Mouse (Mus musculus) embryonic facial prominence, embryonic 10.5 days (tissue): Measurements from ENCODE around the gene Adcy6. TPM values are rescaled to one million over a fixed set of nuclear protein-coding genes. Genes with fewer than 3 reads are reported as not detected.

Source experiments
- DNase-seq: peaks from one replicate; pipeline ENCODE4 v3.0.0-alpha.2; 2017; ENCODE audit warnings: low spot score
- H3K27ac ChIP-seq: fragments of 300-500 bp; sonication (generic); replicated peaks from 2 replicates; pipeline ENCODE4 v1.5.1; 2016; ENCODE audit warnings: mild to moderate bottlenecking
- H3K27me3 ChIP-seq: fragments of 300-500 bp; sonication (generic); replicated peaks from 2 replicates; pipeline ENCODE4 v1.6.1; 2016; ENCODE audit warnings: low read depth, mild to moderate bottlenecking; ENCODE audit not compliant: poor library complexity, severe bottlenecking
- H3K36me3 ChIP-seq: fragments of 300-500 bp; sonication (generic); replicated peaks from 2 replicates; pipeline ENCODE4 v1.6.1; 2016; ENCODE audit warnings: mild to moderate bottlenecking, moderate library complexity
- H3K4me1 ChIP-seq: fragments of 300-500 bp; sonication (generic); 2 replicates; pipeline ENCODE4 v1.6.1; 2016
- H3K4me3 ChIP-seq: fragments of 300-500 bp; sonication (generic); 2 replicates; pipeline ENCODE4 v1.5.1; 2016; ENCODE audit warnings: mild to moderate bottlenecking, moderate library complexity
- H3K9me3 ChIP-seq: fragments of 300-500 bp; sonication (generic); 2 replicates; pipeline ENCODE4 v1.6.1; 2016; ENCODE audit warnings: mild to moderate bottlenecking
- WGBS: fragments of 180-500 bp; shearing (Covaris S2); methylation state at CpG from one replicate; pipeline ENCODE4 v1.1.7; 2016; 5-methylcytosine and 5-hydroxymethylcytosine counted together
- polyA plus RNA-seq: library from polyadenylated mRNA; unstranded; fragments of >200 nt; fragmentation: Nextera tagmentation; extraction: Ambion mirVana; gene quantifications from 2 replicates; pipeline ENCODE4 v1.2.1, GENCODE M21; 2016

Gene Adcy6
- polyA plus RNA-seq: 11.6 and 14.0 TPM in 2 replicates

DNA sequence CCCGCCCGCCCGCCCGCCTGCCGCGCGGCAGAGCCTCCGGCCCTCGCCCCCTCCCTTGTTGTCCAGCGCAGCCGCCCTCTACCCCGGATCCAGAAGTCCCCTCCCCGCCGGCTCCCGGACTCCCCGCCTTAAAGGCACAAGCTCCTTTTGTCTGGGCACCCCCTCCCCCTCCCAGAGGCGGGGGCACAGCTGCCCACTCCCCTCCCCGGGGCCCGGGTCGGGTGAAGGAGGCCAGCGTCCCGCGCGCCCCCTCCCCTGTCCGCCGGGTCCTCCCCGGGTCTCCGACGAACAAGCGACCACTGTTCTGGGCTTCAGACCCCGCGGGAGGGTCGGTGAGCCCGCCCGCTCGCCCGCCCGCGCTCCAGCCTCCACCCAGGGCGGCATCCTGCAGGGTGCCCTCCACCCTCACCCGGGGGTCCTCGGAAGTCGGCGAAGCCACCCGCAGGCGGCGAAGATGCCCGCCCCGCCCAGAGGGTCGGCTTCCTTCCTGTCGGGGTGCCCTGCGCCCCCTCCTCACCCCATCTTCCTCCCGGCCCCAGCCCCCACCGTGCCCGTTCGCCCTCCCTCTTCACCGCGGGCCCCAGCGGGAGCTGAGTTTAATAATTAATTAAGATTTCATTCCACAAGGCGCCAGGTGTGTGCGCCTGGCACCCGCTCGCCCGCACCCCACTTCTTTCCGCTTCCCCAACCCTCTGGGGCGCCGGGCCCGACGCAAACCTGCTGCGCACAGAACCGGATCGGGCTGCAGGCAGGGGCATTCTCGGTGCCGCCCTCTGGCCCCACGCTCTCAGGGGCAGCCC lies at the start of gene Adcy6:
TSS of gene Adcy6 (minus strand) at position 746 of the 800 bp plus-strand sequence.
- Histone ChIP-seq H3K4me3 (peak within 1 kb of the TSS; percentile 77), H3K4me1 (peaks cover 46% of the 10 kb centered on the region), H3K27me3 (peaks cover 12% of the 10 kb centered on the region), H3K36me3 (peaks cover 19% of the 10 kb centered on the region), H3K9me3 (no peaks in the 10 kb centered on the region), H3K27ac (peak within 1 kb of the TSS; percentile 98)
- under 1% methylated on average over 65 of the region's 75 CpGs for WGBS
- peak; percentile 93 for DNase-seq

DNA sequence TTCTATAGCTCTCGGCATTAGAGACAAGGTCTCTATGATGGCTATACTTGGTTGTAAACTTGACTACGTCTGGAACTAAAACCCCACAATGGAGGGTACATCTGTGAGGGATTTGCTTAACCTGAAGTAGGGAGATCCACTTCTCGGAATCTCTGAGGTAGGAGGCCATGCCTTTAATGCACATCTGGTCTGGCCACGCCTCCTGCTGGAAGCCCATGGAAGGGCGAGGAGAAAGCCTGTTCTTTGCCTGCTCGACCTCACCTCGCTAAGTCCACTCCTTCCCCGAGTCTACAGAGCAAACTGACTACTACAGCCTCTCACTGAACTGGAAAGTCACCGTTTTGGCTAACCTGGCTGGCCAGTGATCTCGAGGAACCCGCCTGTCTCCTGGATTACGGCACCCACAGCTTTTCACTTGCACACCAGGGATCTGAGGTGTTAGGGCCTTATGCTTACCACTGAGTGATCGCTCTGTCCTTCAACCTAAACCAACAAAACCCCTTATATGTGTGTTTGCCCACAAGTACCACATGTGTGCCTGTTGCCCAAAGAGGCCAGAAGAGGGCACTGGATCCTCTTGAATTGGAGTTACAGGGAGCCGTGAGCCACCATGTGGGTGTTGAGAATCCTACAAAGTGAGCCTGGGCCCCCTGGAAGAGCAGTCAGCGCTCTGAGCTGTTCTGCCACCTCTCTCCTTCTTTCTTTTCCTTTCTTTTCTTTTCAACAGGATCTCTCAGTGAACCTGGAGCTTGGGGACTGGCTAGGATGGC lies 47.3 kb upstream of the Adcy6 start:
- peaks cover 88% of the 10 kb centered on the region for H3K36me3 ChIP-seq
- no peak for DNase-seq
- H3K4me1 ChIP-seq: peaks cover 12% of the 10 kb centered on the region
- 87% methylated on average over 15 of the region's 15 CpGs for WGBS
- no peaks in the 10 kb centered on the region for H3K9me3 ChIP-seq
- no peak overlapping the region for H3K27ac ChIP-seq
- no peaks in the 10 kb centered on the region for H3K27me3 ChIP-seq
- H3K4me3 ChIP-seq: no peak overlapping the region

DNA sequence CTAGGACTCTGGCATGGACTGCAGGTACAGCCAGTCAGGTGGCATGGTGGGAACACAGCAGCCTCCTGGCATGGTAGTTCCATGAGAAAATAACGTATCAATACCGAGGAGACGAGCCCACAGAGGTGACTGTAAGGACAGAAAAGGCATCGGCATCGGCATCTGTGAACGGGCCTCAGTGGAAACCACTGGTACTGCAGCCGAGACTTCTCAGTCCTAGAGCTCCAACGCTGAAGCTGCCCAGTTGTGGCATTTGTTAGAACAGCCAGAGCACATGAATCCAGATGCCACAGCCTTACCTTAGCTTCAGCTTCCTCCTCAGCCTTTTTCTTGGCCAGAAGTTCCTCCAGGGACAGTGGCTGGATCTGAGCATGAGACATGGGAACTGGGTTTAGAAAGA lies 42.3 kb upstream of the Adcy6 start:
- Histone ChIP-seq H3K4me3 (no peak overlapping the region), H3K9me3 (no peaks in the 10 kb centered on the region), H3K27ac (no peak overlapping the region), H3K27me3 (no peaks in the 10 kb centered on the region), H3K4me1 (no peaks in the 10 kb centered on the region), H3K36me3 (peaks cover 100% of the 10 kb centered on the region)
- DNase-seq: no peak
- 90% methylated on average over 8 of the region's 8 CpGs for WGBS

DNA sequence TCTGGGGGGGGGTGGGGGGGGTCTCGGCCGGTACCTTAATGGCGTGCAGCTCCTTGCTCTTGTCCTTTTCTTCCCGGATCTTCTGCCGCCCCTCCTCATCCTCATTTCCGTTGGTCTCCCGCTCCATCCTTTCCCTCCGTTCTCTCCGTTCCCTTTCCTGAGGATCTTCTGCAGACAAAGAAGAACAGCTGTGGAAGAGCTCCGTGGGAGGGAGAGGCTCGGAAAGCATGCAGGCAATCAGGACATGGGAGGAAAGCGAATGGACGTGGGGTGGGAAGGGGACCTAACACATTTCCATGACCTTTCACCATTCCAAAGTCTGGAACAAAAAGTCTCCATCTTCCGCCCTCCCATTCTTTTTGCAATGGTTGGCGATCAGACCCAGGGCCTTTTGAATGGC lies 41.6 kb upstream of the Adcy6 start:
- no peak for DNase-seq
- Histone ChIP-seq H3K4me3 (no peak overlapping the region), H3K36me3 (peaks cover 100% of the 10 kb centered on the region), H3K27ac (no peak overlapping the region), H3K27me3 (no peaks in the 10 kb centered on the region), H3K9me3 (no peaks in the 10 kb centered on the region), H3K4me1 (no peaks in the 10 kb centered on the region)
- WGBS: 92% methylated on average over 15 of the region's 15 CpGs

DNA sequence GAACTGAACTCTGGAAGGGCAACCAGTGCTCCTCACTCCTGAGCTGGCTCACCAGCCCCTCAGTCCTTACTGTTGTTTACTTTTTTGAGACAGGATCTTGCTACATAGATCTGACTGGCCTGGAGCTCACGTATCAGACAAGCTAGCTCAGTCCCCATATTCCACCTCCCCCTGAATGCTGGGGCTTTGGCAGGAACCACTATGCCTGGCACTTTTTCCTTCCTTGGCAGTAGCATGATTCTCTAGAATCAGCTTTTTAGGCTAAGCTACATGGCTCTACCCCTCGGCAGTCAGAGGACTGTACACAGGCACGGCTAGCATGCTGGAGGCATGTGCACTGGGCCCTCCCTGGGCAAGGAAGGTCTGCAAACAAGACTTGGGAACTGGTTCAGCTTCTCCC lies 38.2 kb upstream of the Adcy6 start:
- Histone ChIP-seq H3K27ac (no peak overlapping the region), H3K27me3 (no peaks in the 10 kb centered on the region), H3K4me1 (no peaks in the 10 kb centered on the region), H3K9me3 (no peaks in the 10 kb centered on the region), H3K36me3 (peaks cover 100% of the 10 kb centered on the region), H3K4me3 (no peak overlapping the region)
- DNase-seq: no peak
- 94% methylated on average over 3 of the region's 3 CpGs for WGBS

DNA sequence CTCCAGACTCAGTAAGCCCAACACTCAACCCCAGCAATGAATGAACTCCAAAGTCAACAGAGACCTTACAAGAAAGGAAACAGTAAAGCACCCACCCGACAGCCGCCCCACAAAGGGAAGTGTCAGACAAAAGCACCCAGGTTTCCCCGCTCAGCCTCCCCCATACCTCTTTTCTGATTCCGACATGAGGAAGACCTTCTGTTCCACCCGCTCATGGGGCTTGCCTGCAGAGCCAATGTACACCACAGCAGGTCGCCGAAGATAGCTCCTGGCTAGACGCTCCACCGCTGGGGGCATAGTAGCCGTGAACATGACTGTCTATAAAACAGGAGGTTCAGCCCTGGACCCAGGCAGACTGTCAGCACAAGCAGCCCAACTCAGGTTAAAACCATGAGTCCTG lies 37.4 kb upstream of the Adcy6 start:
- Histone ChIP-seq H3K27ac (no peak overlapping the region), H3K27me3 (no peaks in the 10 kb centered on the region), H3K36me3 (peaks cover 100% of the 10 kb centered on the region), H3K4me3 (no peak overlapping the region), H3K9me3 (no peaks in the 10 kb centered on the region), H3K4me1 (no peaks in the 10 kb centered on the region)
- 93% methylated on average over 10 of the region's 10 CpGs for WGBS
- no peak for DNase-seq

DNA sequence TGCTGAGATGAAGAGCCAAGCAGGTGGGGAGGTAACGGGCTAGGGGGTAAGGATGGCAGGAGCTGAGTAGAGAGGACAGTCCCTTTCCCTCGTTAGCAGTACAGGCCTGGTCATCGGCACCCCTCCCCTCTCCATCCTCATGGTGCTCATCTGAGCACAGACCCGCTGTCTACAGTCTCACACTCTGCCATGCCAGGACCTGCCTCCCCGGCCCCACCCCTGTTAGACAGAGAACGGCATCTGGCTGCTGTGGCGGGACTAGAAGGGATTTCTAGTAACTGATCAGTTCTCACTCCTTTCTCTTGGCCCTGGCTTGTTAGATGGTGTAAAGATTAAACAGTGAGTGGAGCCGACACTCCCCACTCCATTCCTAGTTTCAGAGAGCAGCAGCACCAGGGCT lies 36.9 kb upstream of the Adcy6 start:
- whole genome bisulfite sequencing: 88% methylated on average over 8 of the region's 8 CpGs
- Histone ChIP-seq H3K27ac (no peak overlapping the region), H3K4me3 (no peak overlapping the region), H3K4me1 (no peaks in the 10 kb centered on the region), H3K9me3 (no peaks in the 10 kb centered on the region), H3K27me3 (no peaks in the 10 kb centered on the region), H3K36me3 (peaks cover 100% of the 10 kb centered on the region)
- DNase-seq: no peak

DNA sequence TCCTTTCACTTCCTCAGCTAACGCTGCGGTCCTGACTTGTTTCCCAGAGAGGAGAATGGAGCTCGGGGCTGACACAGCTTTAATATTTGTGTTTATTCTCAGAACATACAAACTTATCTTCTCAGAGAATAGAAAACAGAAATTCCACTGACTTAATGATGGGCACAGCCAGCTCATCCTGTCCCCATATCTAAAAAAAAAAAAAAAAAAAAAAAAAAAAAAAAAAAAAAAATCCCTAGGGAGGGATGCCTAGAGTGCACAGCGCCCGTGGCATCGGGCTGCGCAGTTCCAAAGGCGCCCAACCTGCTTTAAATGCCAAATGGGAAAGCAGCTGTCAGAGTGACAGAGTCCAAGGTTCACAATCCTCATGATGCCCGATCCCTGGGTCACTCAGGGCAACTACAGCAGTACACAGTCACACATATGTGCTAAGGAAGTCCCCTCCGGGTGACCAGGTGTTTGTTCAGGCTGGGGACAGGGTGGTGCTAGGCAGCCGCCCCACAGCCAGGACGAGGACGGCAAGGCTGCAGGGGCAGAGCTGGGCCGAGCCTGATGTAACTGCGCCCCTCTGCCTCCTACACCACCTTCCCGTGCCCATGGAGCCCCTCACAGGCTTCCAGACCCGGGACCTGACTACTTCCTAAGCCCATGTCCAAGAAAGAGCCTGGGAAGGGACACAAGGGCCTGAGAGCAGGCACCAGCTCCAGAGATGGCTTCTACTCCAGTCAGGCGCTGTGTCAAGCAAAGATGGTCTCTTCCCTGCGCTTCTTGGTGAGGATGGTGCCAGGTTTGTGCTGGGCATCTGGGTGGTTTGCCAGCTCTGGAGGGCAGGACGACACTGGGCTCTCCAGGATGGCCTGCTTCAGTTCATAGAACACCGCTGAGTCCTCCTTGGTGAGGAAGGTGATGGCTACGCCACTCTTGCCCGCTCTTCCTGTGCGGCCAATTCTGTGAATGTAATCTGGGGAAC lies 35.5 kb upstream of the Adcy6 start:
- Histone ChIP-seq H3K9me3 (no peaks in the 10 kb centered on the region), H3K4me1 (peaks cover under 1% of the 10 kb centered on the region; the same call in 1 of the 2 replicates), H3K27ac (no peak overlapping the region), H3K4me3 (0 out of 2 replicates have a peak overlapping the region, but pooled peaks have one; percentile 2), H3K36me3 (peaks cover 100% of the 10 kb centered on the region), H3K27me3 (no peaks in the 10 kb centered on the region)
- no peak for DNase-seq
- WGBS: 92% methylated on average over 24 of the region's 24 CpGs

DNA sequence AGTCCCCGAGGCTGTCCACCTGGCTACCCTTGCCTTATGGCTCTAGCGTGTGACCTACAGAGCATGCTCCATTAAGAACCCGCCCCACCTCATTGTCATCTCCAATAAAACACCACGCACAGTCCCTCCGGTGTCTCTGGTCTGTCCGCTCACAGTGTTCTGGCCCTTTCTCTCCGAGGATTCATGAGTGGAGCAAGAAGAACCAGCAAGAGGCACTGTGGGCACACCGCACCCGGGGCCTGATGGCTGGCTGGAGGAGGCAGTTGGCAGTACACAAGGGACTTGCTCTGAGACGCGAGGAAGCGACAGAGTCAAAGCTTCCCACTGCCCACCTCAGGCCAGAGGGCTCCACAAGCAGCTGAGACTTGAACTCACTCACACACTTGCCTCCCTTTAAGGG lies 34.5 kb upstream of the Adcy6 start:
- 91% methylated on average over 12 of the region's 12 CpGs for WGBS
- H3K4me1 ChIP-seq: peaks cover 10% of the 10 kb centered on the region; the same call in 1 of the 2 replicates
- H3K27me3 ChIP-seq: no peaks in the 10 kb centered on the region
- no peak overlapping the region for H3K27ac ChIP-seq
- H3K9me3 ChIP-seq: no peaks in the 10 kb centered on the region
- H3K36me3 ChIP-seq: peaks cover 100% of the 10 kb centered on the region
- DNase-seq: no peak
- no peak overlapping the region for H3K4me3 ChIP-seq

DNA sequence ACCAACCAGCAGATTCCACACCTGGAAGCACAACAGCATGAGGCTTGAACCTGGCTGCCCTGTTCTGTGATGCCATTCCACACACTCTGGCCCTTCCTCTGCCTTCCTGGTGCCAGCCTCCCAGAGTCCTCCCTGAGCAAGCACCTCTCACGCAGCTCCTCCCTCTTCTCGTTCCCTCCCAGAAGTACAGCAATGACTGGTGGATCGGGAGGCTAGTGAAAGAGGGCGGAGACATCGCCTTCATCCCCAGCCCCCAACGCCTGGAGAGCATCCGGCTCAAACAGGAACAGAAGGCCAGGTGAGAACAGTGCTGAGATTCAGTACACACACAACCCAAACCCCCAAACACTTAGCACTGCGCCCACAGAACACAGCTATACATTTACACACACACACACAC lies 30.3 kb upstream of the Adcy6 start:
- no peak overlapping the region for H3K27ac ChIP-seq

DNA sequence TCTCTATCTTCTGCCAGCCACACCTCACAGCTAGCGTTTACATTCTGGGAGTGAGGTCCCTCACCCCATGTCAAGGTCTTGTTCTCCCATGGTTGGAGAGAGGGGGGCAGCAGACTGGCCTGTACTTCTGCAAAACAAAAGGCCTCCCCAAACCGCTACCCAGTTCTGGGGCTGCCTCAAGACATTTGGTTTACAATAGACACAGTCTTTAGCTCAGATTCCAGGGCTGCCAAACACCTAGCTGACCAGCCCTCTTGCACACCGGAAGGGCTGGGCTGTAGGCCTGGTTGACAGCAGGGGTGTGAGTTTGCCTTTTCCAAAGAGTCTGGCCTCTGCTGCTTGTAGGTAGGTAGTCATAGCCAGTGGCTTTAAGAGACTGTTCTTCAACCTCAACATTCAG lies 27.3 kb upstream of the Adcy6 start:
- peaks cover 62% of the 10 kb centered on the region for H3K4me1 ChIP-seq
- H3K27me3 ChIP-seq: peaks cover 54% of the 10 kb centered on the region
- H3K36me3 ChIP-seq: peaks cover 35% of the 10 kb centered on the region
- DNase-seq: no peak
- H3K4me3 ChIP-seq: 0 out of 2 replicates have a peak overlapping the region, but pooled peaks have one; percentile 89
- H3K27ac ChIP-seq: no peak overlapping the region
- no peaks in the 10 kb centered on the region for H3K9me3 ChIP-seq
- 38% methylated on average over 3 of the region's 3 CpGs for WGBS

More for the DNA sequence above, 30.3 kb upstream of the Adcy6 start:
- DNase-seq: peak; percentile 33
- Histone ChIP-seq H3K4me3 (no peak overlapping the region), H3K36me3 (peaks cover 65% of the 10 kb centered on the region), H3K9me3 (no peaks in the 10 kb centered on the region), H3K27me3 (peaks cover 28% of the 10 kb centered on the region), H3K4me1 (peaks cover 33% of the 10 kb centered on the region)
- WGBS: 32% methylated on average over 8 of the region's 8 CpGs

DNA sequence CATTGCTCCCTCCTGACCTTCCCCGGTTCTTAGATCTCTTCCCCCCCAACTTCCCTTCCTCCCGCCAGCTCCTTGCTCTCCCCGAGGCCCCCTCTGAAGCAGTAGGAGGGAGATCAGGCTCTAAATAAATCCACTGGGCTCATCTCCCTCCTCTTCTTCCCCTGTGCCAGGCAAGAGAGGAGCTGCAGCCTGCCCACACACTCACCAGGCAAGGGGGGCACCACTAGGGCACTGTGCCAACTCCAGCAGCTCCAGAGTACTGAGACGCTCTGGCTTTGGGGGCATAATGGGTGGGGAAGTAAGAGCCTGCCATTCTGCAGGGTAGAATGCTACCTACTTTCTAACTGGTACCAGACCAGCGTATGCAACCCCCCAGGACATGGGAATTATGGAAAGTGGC lies 26.6 kb upstream of the Adcy6 start:
- H3K4me1 ChIP-seq: peaks cover 69% of the 10 kb centered on the region
- whole genome bisulfite sequencing: 35% methylated on average over 5 of the region's 5 CpGs
- H3K36me3 ChIP-seq: peaks cover 28% of the 10 kb centered on the region
- H3K27ac ChIP-seq: no peak overlapping the region
- peaks cover 61% of the 10 kb centered on the region for H3K27me3 ChIP-seq
- DNase-seq: no peak
- peak overlapping the region; percentile 89; the same call in 1 of the 2 replicates for H3K4me3 ChIP-seq
- H3K9me3 ChIP-seq: no peaks in the 10 kb centered on the region
